Mouse (Mus musculus) CD8-positive naive resting alpha-beta T cell, adult 2 months (primary cell): Measurements from ENCODE around the gene Dbn1.

Experiments used
- DNase-seq, 2 experiments: peaks; one replicate each; pipeline ENCODE4 v3.0.0; 2022; ENCODE audit warnings: low read depth in 2 of 2, low spot score in 2 of 2

Gene Dbn1

GRCm38 (mm10) chr13:55487578-55488498, at the start of gene Dbn1:
TSS of gene Dbn1 (minus strand) at chr13:55488111.
- DNase-seq = no peak

- DNase-seq = peak; percentile 98 to 99
Observed at GRCm38 (mm10) chr13:55536194-55537175, 48.6 kb upstream of the Dbn1 start, which contains the start of gene Ddx41. TSS of gene Ddx41 (minus strand) at chr13:55536658.

GRCm38 (mm10) chr13:55535796-55536193, 47.9 kb upstream of the Dbn1 start:
- DNase-seq = no peak

- DNase-seq = no peak
Observed at GRCm38 (mm10) chr13:55535191-55535590, 47.3 kb upstream of the Dbn1 start.

GRCm38 (mm10) chr13:55529198-55529915, 41.4 kb upstream of the Dbn1 start, which contains the start of gene Dok3:
TSS of gene Dok3 (minus strand) at chr13:55529296.
- DNase-seq = no peak

- DNase-seq = no peak
Observed at GRCm38 (mm10) chr13:55527834-55528772, 40.2 kb upstream of the Dbn1 start.

- no peak for DNase-seq
Observed at GRCm38 (mm10) chr13:55527212-55527611, 39.3 kb upstream of the Dbn1 start.

GRCm38 (mm10) chr13:55525733-55526553, 38.0 kb upstream of the Dbn1 start:
- DNase-seq = no peak

- DNase-seq = no peak
Observed at GRCm38 (mm10) chr13:55523951-55524600, 36.2 kb upstream of the Dbn1 start.

- no peak for DNase-seq
Observed at GRCm38 (mm10) chr13:55523278-55523677, 35.4 kb upstream of the Dbn1 start.

GRCm38 (mm10) chr13:55522730-55523129, 34.8 kb upstream of the Dbn1 start:
- DNase-seq = no peak

- no peak for DNase-seq
Observed at GRCm38 (mm10) chr13:55519606-55520005, 31.7 kb upstream of the Dbn1 start.

GRCm38 (mm10) chr13:55516955-55517354, 29.0 kb upstream of the Dbn1 start:
- peak; percentile 87 to 91 for DNase-seq

GRCm38 (mm10) chr13:55513828-55514227, 25.9 kb upstream of the Dbn1 start:
- no peak for DNase-seq

GRCm38 (mm10) chr13:55513111-55513748, 25.3 kb upstream of the Dbn1 start, which contains the start of gene Pdlim7:
TSS of gene Pdlim7 (minus strand) at chr13:55513676.
- DNase-seq = peak; percentile 79 to 87

- no peak for DNase-seq
Observed at GRCm38 (mm10) chr13:55512379-55513031, 24.6 kb upstream of the Dbn1 start.

GRCm38 (mm10) chr13:55511492-55511861, 23.6 kb upstream of the Dbn1 start:
- DNase-seq = no peak
